Mouse (Mus musculus) stomach, postnatal 0 days (tissue): ENCODE data around the gene Adamts4. TPM values are rescaled to one million over a fixed set of nuclear protein-coding genes. Genes with fewer than 3 reads are reported as not detected.

ENCODE experiments used
- ATAC-seq: fragments of 200-750 bp; cut with Nextera tagmentation; 2 replicates; pipeline ENCODE4 v1.8.0; 2017; ENCODE audit not compliant: low FRiP score, low TSS enrichment
- DNase-seq: peaks from one replicate; pipeline ENCODE4 v3.0.0-alpha.2; 2016; ENCODE audit warnings: low spot score
- H3K27ac ChIP-seq: fragments of 300-500 bp; sonication (generic); replicated peaks from 2 replicates; pipeline ENCODE4 v1.5.1; 2014; ENCODE audit warnings: mild to moderate bottlenecking, control low read depth
- H3K27me3 ChIP-seq: fragments of 300-500 bp; sonication (generic); 2 replicates; pipeline ENCODE4 v1.6.1; 2014; ENCODE audit warnings: low read length; ENCODE audit not compliant: control insufficient read depth, insufficient read depth
- H3K36me3 ChIP-seq: fragments of 300-500 bp; sonication (generic); 2 replicates; pipeline ENCODE4 v1.6.1; 2014; ENCODE audit warnings: low read length, mixed read lengths; ENCODE audit not compliant: control insufficient read depth, insufficient read depth
- H3K4me1 ChIP-seq: fragments of 300-500 bp; sonication (generic); replicated peaks from 2 replicates; pipeline ENCODE4 v1.6.1; 2014; ENCODE audit warnings: antibody characterized with exemption; ENCODE audit not compliant: control insufficient read depth, insufficient read depth
- H3K4me2 ChIP-seq: fragments of 300-500 bp; sonication (generic); replicated peaks from 2 replicates; pipeline ENCODE4 v1.6.1; 2014; ENCODE audit warnings: low read depth, mild to moderate bottlenecking, control low read depth, moderate library complexity
- H3K4me3 ChIP-seq: fragments of 300-500 bp; sonication (generic); 2 replicates; pipeline ENCODE4 v1.5.1; 2014; ENCODE audit warnings: low read depth, low read length, control low read depth
- H3K9ac ChIP-seq: fragments of 300-500 bp; sonication (generic); 2 replicates; pipeline ENCODE4 v1.6.1; 2014; ENCODE audit warnings: mild to moderate bottlenecking, low read length, control low read depth, mixed read lengths
- H3K9me3 ChIP-seq: fragments of 300-500 bp; sonication (generic); 2 replicates; pipeline ENCODE4 v1.6.1; 2016; ENCODE audit warnings: low read length; ENCODE audit not compliant: control insufficient read depth
- CTCF ChIP-seq: IDR thresholded peaks from 2 replicates; pipeline ENCODE4 v1.5.1; 2016; ENCODE audit warnings: antibody characterized with exemption, low read depth, mild to moderate bottlenecking, moderate library complexity
- EP300 ChIP-seq: optimal IDR thresholded peaks from 2 replicates; pipeline ENCODE3; 2016; ENCODE audit warnings: antibody characterized with exemption
- WGBS: fragments of 180-500 bp; shearing (Covaris S2); extraction: QIAGEN DNeasy Blood & Tissue Kit; methylation state at CpG from one replicate; pipeline ENCODE4 v1.1.7; 2014; 5-methylcytosine and 5-hydroxymethylcytosine counted together
- polyA plus RNA-seq: library from polyadenylated mRNA; unstranded; fragments of >200 nt; fragmentation: Nextera tagmentation; extraction: Ambion mirVana; gene quantifications from 2 replicates; pipeline ENCODE4 v1.2.1, GENCODE M21; 2015

Adamts4 gene
- polyA plus RNA-seq, 1 experiment from 2014 or later, result 3.9 TPM

DNA sequence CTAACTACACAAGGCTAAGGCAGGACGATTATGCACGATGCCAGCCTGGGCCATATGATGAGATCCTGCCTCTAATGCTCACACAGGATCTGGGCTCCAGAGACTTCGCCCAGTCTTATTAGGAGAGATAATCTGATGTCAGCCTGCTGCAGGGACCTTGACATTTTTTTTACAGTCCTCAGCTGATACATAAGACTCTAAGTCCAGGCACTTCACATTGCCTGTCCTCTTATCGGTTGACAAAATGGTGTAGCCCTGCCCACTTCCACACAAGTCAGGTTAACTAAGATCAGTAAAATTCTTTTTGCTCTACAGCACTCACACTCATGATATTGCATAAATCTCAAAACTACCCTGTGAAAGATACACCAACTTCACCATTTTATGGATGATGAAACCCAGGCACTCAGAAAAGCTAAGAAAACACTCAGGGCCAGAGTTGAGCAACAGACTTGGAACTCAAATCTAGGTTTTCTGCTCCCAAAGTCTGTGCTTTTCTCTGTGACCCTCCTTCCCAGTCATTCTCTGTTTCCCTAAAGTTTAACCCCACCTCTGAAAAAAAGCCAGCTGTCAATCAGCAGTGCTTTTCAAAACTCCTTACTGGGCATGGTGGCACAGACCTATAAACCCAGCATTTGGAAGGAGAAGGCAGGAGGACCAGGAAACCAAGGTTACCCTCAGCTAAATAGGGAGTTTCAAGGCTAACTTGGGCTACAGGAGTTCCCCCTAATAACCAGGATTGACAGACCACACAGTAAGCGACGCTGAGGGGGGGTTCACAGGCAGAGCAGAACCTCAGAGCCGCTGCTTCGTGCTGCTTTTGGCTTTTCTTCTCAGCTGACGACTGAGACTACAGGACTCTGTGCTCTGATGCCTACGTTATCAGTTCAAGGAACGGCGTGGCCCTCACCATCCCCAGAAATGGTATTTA is 17.2 kb upstream of the Adamts4 start:
- 85% methylated on average over 12 of the region's 12 CpGs for WGBS
- ATAC-seq, result no peak
- Histone ChIP-seq H3K4me2 (no peak overlapping the region), H3K4me3 (no peak overlapping the region), H3K9ac (no peak overlapping the region), H3K27ac (0 out of 2 replicates have a peak overlapping the region, but pooled peaks have one; percentile 5), H3K9me3 (no peaks in the 10 kb centered on the region), H3K36me3 (peaks cover 29% of the 10 kb centered on the region), H3K4me1 (no peaks in the 10 kb centered on the region), H3K27me3 (no peaks in the 10 kb centered on the region)
- TF ChIP-seq CTCF (no peak), EP300 (no peak)
- DNase-seq, result no peak

DNA sequence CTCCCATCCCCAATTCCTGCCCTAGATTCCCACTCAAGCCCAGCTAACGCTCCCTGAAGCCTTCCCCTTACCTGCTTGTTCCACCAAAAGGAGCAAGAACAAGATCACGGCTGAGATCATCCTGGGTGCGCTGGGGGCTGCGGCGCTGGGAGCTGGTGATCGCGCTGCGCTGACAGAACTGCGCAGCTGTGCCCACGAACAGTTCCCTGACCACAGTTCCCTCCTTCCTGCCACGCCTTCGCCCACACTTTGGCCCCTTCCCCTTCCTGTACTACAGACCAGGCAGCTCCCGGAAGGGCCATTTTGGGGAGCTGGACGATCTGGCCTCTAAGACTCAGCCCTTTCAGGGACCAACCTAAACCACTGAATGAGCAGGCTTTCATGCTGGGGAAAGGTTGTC is 16.1 kb upstream of the Adamts4 start, which contains the start of gene Fcer1g:
Fcer1g (minus strand) TSS at position 240 of the 400 bp plus-strand sequence.
- 0 out of 2 replicates have a peak within 1 kb of the TSS, but pooled peaks have one; percentile 5 for H3K27ac ChIP-seq
- no peaks in the 10 kb centered on the region for H3K4me1 ChIP-seq
- no peak for ATAC-seq
- TF ChIP-seq EP300, result no peak
- TF ChIP-seq CTCF, result no peak
- H3K4me2 ChIP-seq, result no peak within 1 kb of the TSS
- no peak within 1 kb of the TSS for H3K9ac ChIP-seq
- no peaks in the 10 kb centered on the region for H3K27me3 ChIP-seq
- H3K9me3 ChIP-seq, result no peaks in the 10 kb centered on the region
- no peak for DNase-seq
- WGBS, result 79% methylated on average over 14 of the region's 14 CpGs
- peaks cover 34% of the 10 kb centered on the region for H3K36me3 ChIP-seq
- no peak within 1 kb of the TSS for H3K4me3 ChIP-seq

DNA sequence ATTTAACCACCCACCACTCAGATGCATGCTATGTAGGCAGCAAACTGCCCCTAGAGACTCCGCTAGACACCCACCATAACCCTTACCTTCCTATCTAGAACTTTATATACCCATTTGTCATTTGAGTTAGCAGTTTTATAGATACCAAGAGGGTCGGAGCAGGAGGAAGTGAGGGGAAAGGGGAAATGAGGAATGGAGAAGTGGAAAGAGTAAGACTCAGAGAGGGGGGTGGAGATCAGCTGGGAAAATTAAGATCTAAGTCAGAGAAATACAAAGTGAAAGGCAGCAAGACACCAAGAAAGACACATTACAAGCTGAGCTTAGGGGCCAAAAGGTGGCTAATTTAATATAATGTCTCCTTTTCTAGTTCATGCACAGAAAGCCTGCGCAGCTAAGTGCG is 15.7 kb upstream of the Adamts4 start:
- Histone ChIP-seq H3K9ac (no peak overlapping the region), H3K4me1 (no peaks in the 10 kb centered on the region), H3K27me3 (no peaks in the 10 kb centered on the region), H3K36me3 (peaks cover 35% of the 10 kb centered on the region), H3K4me3 (no peak overlapping the region), H3K4me2 (no peak overlapping the region), H3K9me3 (no peaks in the 10 kb centered on the region), H3K27ac (no peak overlapping the region)
- ATAC-seq (no peak), DNase-seq (no peak)
- TF ChIP-seq CTCF (no peak), EP300 (no peak)
- 86% methylated on average over 4 of the region's 4 CpGs for WGBS

- Histone ChIP-seq H3K9me3 (no peaks in the 10 kb centered on the region), H3K27me3 (no peaks in the 10 kb centered on the region), H3K36me3 (peaks cover 35% of the 10 kb centered on the region), H3K27ac (no peak overlapping the region), H3K4me3 (no peak overlapping the region), H3K9ac (no peak overlapping the region), H3K4me2 (no peak overlapping the region), H3K4me1 (no peaks in the 10 kb centered on the region)
- WGBS, result 73% methylated on average over 4 of the region's 4 CpGs
- ATAC-seq, result no peak
- TF ChIP-seq EP300 (no peak), CTCF (no peak)
- no peak for DNase-seq
Measured at GRCm38 (mm10) chr1:171235791-171236190, 14.4 kb upstream of the Adamts4 start.

DNA sequence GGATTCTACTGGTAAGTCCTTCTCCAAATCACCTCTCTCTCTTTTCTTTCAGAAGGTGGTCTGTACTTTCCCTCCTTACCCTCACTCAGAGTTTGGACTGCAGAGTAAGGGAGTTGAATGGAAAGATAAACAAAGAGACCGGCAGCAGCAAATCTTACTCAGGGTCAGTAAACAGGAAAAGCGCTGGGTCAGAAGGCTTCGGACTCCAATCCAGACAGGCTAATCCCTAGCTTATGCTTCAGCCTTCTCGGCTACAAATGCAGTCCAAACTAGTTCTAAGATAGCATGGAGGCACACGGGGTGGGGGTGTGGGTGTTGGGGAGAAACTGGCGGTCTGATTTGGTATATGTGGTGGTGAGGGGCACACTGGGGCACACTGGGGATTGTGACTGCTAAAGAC is 12.8 kb upstream of the Adamts4 start:
- peaks cover 35% of the 10 kb centered on the region for H3K36me3 ChIP-seq
- 54% methylated on average over 6 of the region's 6 CpGs for WGBS
- H3K4me3 ChIP-seq, result no peak overlapping the region
- peak overlapping the region; percentile 13; the same call in 1 of the 2 replicates for H3K27ac ChIP-seq
- no peak for TF ChIP-seq CTCF
- TF ChIP-seq EP300, result no peak
- no peak overlapping the region for H3K4me2 ChIP-seq
- ATAC-seq (no peak), DNase-seq (no peak)
- no peaks in the 10 kb centered on the region for H3K27me3 ChIP-seq
- no peak overlapping the region for H3K9ac ChIP-seq
- H3K9me3 ChIP-seq, result no peaks in the 10 kb centered on the region
- no peaks in the 10 kb centered on the region for H3K4me1 ChIP-seq

DNA sequence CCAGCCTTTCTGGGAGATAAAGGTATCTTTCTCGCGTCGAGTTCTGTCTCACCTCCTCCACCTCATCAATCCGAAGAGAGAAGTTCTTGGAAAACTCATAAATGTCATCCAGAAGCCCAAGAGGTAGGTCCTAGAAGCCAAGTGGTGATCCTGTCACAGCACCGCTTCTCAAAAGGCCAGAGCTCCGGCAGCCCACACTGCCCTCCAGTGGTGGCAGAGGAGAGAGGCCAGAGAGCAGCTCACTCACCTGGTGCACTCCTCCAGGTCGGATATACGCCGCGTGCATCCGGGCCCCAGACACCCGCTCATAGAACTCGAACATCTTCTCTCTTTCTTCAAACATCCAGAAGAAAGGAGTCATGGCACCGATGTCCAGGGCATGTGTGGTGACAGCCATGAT is 11.8 kb upstream of the Adamts4 start:
- WGBS, result 76% methylated on average over 14 of the region's 14 CpGs
- Histone ChIP-seq H3K9ac (no peak overlapping the region), H3K9me3 (no peaks in the 10 kb centered on the region), H3K27ac (no peak overlapping the region), H3K4me2 (no peak overlapping the region), H3K4me1 (no peaks in the 10 kb centered on the region), H3K36me3 (peaks cover 35% of the 10 kb centered on the region), H3K27me3 (no peaks in the 10 kb centered on the region), H3K4me3 (no peak overlapping the region)
- DNase-seq (peak; percentile 82), ATAC-seq (0 out of 2 replicates have a peak, but pooled peaks have one; percentile 48)
- no peak for TF ChIP-seq EP300
- TF ChIP-seq CTCF, result peak; percentile 90
